Mouse (Mus musculus): ENCODE measurements at regions not wholly inside any gene's neighbourhood (a gene's known extent, or its start where the extent isn't known, plus 50 kb on each side); places are given as distances from the start of the nearest gene placed in this dataset.

GRCm38 (mm10) chr3:17501556-17501955, 446.7 kb upstream of the Cypt12 start:
- TF ChIP-seq CTCF (IDR thresholded peaks at IDR 0.05; ENCODE audit: low read depth) (no peak), EP300 (IDR thresholded peaks at IDR 0.05; ENCODE audit: low read depth) (no peak)
